Mouse (Mus musculus) cerebellum, adult (tissue): ENCODE results near the gene Naa25.

ENCODE experiments used
- ATAC-seq: cut with Nextera tagmentation; 2 replicates; pipeline ENCODE4 v1.9.2; 2017; ENCODE audit warnings: mild to moderate bottlenecking, moderate library complexity, mixed read lengths; ENCODE audit not compliant: insufficient number of reproducible peaks, low FRiP score, low TSS enrichment

Naa25 gene

GRCm38 (mm10) chr5:121451644-121452025 is 53.9 kb downstream of the Naa25 start, which contains the start of gene Tmem116:
TSS of gene Tmem116 (plus strand) at chr5:121451893.
- ATAC-seq: peak; percentile 21; the same call in 1 of the 2 replicates

- ATAC-seq: peak; percentile 94
Observed at GRCm38 (mm10) chr5:121452026-121452869, 54.5 kb downstream of the Naa25 start, which contains the start of gene Erp29. TSS of gene Erp29 (minus strand) at chr5:121452506.

DNA sequence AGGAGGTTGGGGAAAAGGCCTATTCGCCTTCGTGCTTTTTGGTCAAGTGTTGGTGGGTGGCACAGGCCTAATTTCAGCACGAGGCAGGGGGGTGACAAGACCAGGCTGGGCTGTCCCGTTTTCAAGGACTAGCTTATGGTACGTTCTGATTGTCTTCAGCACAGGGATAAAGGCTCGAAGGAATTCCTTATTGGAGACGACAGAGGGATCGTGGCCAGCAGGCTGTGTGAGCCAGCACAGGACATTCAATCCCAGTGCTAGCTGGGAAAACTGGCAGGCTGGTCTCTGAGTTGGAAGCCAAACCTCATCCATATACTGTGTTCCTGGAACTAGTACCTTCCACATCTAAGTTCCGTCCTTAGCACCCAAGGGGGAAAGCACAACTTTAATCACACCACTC is 55.2 kb downstream of the Naa25 start:
- ATAC-seq: 0 out of 2 replicates have a peak, but pooled peaks have one; percentile 11

GRCm38 (mm10) chr5:121453743-121454502 is 56.2 kb downstream of the Naa25 start:
- ATAC-seq: no peak

DNA sequence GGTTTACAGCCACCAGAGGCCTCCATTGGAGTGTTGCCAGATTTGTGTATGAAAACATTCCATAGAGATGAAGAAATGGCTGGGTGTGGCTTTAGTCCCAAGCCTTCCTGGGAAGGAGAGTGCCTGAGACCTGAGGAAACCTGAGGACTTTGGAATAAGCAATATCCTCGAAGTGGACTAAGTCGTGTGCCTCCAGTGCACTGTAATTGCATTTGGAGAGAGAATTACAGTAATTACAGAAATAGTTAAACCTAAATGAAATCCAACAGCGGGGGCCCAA is 56.7 kb downstream of the Naa25 start:
- ATAC-seq: no peak

GRCm38 (mm10) chr5:121455510-121456265 is 58.0 kb downstream of the Naa25 start:
- no peak for ATAC-seq

GRCm38 (mm10) chr5:121461339-121462170 is 63.8 kb downstream of the Naa25 start:
- no peak for ATAC-seq

GRCm38 (mm10) chr5:121462171-121462502 is 64.4 kb downstream of the Naa25 start:
- no peak for ATAC-seq

DNA sequence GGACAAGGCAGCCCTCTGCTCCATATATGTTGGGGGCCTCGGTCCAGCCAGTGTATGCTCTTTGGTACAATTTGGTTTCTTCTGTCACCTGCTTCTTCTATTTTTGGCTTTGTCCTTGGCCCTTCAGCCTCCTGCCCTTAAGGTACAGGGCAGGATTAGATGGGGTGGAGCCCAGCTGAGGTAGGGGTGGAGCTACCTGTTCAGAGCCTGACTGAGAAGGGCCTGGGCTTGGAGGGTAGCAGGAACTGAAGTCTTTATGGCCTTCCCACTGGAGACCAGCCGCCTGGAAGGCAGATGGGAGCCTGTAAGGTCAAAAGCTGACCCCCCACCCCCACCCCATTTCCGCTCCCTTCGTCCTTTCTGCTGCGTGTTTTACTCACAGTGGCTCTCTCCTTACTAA is 65.2 kb downstream of the Naa25 start:
- ATAC-seq: no peak

DNA sequence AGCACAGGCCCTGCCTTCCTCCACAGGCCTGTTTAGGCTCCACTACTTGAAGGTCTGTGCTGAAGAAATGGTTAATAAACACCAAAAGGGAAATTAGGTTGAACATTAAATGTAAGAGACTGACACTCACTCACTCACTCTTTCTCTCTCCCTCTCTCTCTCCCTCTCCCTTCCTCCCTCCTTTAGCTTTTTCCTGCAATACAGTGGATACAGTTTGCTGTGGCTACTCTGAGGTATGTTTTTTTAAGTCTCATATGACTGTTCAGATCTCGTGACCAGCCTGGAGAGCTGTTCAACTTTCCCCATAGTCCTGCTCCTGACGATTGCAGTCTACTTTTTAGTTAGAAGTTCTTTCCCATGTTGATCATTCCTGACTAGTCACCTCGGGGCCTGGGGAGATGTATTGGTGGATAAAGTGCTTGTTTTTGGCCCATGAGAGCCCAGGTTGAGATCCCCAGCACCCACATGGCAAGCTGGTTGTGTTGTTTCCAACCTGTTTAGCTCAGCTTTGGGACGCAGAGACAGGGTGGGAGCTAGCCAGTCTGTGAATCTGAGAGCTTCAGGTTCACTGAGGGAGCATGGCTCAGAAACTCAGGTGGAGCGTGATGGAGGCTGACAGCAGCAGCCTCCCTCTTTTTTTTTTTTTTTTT is 66.0 kb downstream of the Naa25 start:
- no peak for ATAC-seq

DNA sequence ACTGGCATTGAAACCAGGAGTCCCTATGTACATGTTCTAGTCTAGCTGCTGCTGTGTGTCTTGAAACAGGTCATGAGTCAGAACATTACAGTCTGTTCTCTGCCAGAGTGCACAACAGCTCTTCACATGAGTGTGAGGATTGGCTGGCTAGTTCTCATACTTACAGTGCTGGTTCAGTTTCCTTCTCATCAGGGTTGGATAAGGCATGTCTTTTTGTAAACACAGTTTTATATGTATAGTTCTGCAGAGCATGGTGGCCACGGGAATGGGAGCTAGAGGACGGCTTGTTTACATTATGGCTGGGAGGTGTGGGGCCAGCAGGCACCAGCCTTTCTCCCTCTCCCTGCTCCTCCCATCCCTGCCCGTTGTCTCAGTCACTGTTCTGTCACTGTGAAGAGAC is 71.8 kb downstream of the Naa25 start:
- no peak for ATAC-seq

DNA sequence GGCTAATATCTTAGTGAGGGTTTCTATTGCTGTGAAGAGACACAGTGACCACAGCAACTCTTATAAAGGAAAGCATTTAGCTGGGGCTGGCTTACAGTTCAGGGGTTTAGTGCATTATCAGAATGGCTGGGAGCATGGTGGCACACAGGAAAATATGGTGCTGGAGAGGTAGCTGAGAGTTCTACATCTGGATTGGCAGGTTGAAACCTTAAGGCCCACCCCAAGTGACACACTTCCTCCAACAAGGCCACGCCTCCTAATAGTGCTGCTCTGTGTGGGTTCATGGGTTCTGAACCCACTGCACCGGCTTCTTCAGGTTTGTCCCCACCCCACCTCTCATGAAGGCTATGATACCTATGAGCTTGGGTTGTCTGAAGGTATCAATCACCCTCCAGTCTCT is 74.7 kb downstream of the Naa25 start:
- no peak for ATAC-seq

DNA sequence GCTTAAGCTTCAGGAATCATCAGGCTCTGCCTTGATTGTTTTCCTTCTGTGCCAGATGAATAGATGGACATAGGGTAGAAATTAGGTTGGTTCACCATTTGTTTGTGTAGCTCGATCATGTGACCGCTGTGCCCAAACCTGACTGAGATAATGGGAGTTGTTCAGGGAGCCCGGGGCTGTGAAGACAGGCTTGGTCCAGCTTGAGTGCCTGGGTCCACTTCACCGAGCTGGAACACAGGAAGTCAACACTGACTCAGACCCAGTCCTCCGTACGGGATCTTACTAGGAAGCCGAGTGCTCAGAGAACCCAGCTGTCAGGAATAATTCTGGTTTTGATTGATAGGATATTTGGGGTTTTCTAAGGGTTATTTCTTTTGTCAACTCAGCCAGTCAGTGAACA is 76.9 kb downstream of the Naa25 start:
- no peak for ATAC-seq

DNA sequence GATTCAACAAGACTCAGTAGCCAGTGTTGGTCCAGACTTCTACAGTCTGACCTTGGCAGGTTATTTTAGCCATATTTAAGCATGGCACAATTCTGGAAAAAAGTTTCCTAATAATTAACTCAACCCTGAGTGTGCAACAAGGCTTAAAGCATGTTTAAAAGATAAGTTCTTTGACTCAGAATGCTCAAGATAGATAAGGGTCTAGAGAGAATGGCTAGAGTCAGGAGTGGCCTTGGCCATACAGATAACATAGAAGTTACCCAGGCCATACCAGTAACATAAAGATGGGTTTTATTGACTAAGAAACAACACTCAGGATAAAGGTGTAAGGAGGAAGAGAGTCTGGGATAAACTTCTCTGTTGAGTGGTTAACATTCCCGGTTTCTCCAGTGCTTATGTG is 78.3 kb downstream of the Naa25 start:
- no peak for ATAC-seq

DNA sequence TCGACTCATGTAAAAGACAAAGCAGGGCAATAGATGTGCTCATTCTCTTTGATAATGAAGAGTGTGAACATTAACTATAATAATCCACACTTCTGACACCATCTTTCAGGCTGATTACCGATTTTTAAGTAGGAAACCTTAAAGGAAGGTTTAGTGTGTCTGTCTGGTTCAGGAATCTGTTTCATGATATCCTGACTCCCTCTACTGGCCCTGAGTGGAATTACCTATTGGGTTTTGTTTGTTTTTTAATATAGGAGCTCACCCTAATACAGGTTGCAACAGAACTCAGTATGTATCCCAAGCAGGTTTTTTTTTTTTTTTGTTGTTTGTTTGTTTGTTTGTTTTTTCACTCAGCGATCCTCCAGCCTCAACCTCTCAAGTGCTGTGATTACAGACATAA is 79.9 kb downstream of the Naa25 start:
- ATAC-seq: no peak

DNA sequence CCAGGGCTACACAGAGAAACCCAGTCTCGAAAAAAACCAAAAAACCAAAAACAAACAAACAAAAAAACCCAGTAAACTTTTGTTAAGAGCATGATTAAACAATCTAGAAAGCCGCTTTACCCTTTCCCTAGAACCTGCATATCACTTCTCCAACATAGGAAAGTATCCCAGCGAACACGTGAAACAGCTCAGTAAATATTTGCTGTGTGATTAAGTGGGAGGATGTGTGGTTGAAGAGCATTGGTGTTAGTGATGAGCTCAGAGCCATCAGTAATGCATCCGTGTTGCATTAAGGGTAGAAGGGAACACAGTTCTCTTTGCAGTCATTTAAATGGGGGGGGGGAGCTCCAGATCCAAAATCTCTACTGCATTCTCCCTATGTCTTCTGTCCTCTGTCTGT is 87.1 kb downstream of the Naa25 start:
- no peak for ATAC-seq

- no peak for ATAC-seq
Observed at GRCm38 (mm10) chr5:121493305-121493704, 95.6 kb downstream of the Naa25 start.
